Mouse (Mus musculus) hindlimb bud, embryonic 11.5 days (tissue): ENCODE results near the gene 2310050C09Rik.

ENCODE experiments used
- DNase-seq: peaks from one replicate; pipeline ENCODE4 v3.0.0-alpha.2; 2012; ENCODE audit warnings: low read depth, low spot score; ENCODE audit errors: extremely low spot score

Gene 2310050C09Rik

DNA sequence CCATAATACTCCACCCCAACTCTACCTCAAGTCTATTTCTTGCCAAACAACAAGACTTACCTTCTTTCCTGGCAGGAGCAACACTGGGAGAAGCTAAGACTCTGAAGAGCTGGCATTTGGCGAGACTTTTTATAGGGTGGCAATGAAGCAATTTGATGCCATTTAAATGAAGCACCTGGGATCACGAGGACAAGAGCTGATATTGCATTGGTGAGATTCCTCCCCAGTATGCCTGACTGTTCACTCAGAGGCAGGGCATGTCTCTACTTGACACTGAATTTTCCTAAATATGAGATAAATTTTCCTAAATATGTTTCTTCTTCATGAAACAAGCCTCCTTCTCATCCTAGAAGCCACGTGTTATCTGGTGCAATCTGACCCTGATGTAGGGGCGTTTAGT is at the start of gene 2310050C09Rik:
Gene 2310050C09Rik (minus strand): TSS at position 101 of the 400 bp plus-strand sequence.
- no peak for DNase-seq

DNA sequence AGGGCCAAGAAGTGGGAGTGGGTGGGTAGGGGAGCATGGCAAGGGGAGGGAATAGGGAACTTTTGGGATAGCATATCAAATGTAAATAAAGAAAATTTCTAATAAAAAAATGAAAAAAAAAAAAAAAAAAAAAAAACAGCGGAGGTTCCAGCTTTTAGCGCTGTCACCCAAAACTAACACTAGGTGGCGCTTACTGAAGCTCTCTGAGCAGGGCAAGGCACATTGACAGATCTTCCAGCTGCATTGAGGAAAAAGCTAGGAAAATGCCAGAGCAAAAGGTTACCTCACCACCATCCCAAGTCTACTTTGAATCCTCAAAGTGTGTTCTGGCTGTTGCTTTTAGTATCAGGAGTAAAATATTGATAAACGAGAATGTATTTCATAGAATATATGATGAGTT is 37.6 kb upstream of the 2310050C09Rik start:
- no peak for DNase-seq

DNA sequence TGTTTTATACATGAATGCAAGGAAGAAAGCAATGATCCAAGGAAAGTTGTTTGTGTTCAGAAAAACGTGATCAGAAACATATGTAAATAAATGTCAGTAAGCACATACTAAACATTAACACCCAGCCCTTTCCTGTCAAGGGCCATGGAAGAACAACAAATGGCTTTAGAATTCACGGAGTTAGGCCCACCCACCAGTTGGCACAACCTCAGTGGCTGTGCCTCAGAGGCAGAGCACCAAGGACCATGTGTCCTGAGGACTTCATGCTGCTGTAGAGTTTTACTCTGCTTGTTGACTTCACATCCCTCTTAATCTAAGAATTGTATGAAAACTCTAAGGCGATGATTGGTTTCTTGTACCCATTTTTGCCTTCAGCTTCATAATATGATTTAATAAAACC is 35.2 kb upstream of the 2310050C09Rik start:
- DNase-seq = no peak

DNA sequence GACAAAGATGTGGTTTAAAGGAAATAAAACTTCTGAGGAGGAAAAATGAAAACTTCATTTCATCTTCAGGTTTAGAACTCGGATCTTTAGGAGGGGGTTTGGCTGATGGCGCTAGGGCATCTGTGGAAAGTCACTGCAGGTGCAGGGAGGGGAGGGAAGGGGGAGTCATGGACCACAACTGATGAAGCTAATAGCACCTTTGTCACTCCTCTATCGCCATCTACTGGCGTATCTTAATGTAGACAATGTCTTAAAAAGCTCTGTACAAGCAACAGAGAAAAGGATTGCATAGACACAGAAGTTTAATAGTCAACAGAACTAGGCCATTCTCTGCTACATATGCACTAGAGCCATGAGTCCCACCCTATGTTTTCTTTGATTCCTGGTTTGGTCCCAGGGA is 33.6 kb upstream of the 2310050C09Rik start:
- no peak for DNase-seq

DNA sequence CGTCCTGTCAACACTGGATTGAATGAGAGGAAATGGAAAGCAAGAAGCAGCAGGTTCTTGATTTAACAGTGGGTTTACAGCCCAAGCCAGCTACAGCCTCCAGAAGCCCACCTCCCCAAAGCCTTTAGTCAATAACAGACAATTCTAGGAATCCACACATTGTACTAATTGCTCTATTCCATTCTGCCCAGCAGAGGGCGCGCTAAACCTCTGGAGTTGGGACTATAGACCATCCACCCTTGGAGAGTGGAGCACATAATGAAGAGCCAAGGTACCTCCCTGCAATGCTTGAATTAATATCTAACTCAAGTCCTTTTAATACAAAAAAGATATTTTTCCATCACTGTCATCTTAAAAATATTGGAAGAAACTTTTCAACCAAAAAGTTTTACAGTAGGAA is 33.0 kb upstream of the 2310050C09Rik start:
- no peak for DNase-seq

- no peak for DNase-seq
These were observed 24.5 kb upstream of the 2310050C09Rik start for GRCm38 (mm10) chr3:92894489-92894888.

- DNase-seq = no peak
These were observed 24.0 kb upstream of the 2310050C09Rik start for GRCm38 (mm10) chr3:92894063-92894462.

GRCm38 (mm10) chr3:92874180-92874579 is 4.2 kb upstream of the 2310050C09Rik start:
- no peak for DNase-seq

DNA sequence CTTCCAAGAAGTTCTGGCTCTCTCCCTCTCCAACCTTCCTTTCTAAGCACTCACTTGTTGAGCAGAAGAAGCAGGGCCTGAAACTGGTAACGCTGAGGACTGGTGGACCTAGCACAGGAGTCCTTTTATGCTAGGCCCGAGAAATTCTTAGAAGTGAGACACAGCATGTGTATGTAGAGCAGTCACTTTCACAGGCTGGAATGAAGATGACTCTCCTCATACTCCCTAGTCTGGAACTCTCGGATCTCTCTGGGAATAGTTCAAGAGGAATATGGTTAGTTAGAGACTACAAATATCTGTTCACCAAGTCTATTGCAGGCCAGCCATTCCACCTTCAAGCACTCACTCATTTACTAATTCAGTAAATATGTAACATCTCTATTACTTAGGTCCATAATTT is 18.8 kb downstream of the 2310050C09Rik start, which contains the start of gene Lce1l:
Gene Lce1l (minus strand): TSS at position 101 of the 400 bp plus-strand sequence.
- DNase-seq = no peak

DNA sequence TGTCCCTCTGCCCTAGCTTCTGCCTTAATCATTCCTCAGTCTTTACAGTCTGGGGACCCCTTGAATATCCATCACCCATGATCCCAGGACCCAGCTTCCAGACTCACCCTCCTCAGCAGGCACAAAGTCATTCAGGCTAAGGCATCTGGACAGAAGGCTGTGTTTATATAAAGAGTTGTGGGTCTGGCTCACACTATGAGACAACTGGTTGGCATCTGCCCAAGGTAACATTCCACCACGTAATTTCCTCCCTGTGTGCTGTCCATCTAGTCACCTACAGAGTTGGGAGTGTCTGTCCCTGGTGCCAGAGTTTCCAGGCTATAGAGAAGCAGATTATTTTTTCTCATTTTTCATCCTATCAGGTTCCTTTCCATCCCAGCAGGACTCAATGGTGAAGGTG is 42.9 kb downstream of the 2310050C09Rik start, which contains the start of gene Kprp:
Gene Kprp (minus strand): TSS at position 140 of the 400 bp plus-strand sequence.
- no peak for DNase-seq

DNA sequence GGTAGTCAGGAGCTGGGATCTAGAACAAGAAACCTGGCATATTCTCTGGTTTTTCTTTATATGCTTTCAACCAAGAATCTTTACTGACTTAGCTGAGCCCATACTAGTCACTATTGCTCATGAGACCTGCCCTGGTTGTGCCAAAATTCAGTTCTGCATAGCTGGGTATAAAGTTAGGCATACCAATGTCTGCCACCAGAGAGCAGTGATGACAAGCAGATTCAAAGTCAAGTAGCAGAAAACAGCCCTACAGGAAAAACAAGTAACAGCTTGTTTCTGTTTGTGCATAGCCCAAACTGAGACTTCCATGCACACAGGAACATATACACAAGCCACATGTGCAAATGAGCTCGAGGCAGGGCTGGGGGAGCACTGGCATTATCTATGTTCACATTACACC is 44.2 kb downstream of the 2310050C09Rik start:
- no peak for DNase-seq
